Mouse (Mus musculus): ENCODE measurements around the gene Pacsin3. TPM values are rescaled to one million over a fixed set of nuclear protein-coding genes. Genes with fewer than 3 reads are reported as not detected.
A peak's percentile ranks its signal among the peaks of the same experiment; 100 is the strongest.

The Pacsin3 gene
- total RNA-seq, 2 experiments from 2014 or later, result 297 to 321 TPM

DNA sequence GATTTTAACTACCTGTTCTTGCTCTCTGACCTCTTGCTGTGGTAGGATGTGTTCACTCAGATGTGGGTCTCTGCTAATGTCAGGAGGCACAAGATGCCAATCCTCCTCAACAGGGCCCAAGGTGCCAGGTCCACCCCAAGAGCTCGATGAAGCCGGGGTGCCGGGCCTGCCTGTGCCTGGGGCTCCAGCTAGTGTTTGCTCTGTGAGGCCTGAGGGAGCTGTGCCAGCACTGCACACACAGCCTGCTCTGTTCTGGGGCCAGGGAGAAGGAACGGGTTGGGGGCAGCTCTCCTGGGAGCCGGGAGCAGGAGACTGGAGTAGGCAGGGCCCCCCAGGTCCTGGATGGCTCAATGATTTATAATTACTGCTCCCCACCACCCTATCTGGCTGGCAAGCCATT is 2.3 kb downstream of the Pacsin3 start:
- no peak for DNase-seq (ENCODE audit: low spot score in 2 of 2)

DNA sequence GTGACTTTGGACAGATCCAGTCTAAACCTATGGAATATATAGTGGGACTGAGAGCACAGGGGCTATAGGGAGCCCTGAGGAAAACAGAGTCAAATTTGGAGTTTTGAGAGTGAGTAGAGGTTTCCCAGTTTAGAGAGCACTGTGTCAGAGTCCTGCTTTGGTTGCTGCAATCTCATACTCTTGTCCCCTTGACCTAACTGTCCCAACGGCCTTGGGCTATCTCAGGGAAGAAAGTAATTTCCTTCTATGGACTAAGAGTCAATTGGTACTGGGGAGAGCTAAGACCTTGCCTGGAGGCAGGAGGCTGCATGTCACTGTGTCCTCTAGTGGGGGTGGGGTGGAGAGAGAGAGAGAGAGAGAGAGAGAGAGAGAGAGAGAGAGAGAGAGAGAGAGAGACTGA is 3.1 kb downstream of the Pacsin3 start:
- no peak for DNase-seq (ENCODE audit: low spot score in 2 of 2)

DNA sequence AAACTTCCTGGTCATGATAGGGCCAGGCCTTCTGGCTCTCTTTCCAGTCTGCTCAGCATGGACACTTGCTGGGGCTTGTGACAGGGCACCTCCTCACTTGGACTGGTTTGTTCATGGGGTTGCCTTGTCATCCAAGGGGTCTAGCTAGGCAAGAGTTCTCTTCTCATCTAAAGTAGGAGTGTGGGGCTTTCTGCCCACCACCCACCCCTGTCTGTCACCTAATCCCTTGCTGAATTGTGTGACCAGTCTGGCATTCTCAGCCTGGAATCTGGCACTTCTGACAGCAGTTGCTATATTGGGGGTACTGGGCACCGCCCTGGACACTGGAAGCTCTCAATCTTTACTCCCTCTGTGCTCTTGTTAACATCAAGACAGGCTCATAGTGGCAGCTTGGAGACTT is 3.7 kb downstream of the Pacsin3 start:
- no peak for DNase-seq (ENCODE audit: low spot score in 2 of 2)

DNA sequence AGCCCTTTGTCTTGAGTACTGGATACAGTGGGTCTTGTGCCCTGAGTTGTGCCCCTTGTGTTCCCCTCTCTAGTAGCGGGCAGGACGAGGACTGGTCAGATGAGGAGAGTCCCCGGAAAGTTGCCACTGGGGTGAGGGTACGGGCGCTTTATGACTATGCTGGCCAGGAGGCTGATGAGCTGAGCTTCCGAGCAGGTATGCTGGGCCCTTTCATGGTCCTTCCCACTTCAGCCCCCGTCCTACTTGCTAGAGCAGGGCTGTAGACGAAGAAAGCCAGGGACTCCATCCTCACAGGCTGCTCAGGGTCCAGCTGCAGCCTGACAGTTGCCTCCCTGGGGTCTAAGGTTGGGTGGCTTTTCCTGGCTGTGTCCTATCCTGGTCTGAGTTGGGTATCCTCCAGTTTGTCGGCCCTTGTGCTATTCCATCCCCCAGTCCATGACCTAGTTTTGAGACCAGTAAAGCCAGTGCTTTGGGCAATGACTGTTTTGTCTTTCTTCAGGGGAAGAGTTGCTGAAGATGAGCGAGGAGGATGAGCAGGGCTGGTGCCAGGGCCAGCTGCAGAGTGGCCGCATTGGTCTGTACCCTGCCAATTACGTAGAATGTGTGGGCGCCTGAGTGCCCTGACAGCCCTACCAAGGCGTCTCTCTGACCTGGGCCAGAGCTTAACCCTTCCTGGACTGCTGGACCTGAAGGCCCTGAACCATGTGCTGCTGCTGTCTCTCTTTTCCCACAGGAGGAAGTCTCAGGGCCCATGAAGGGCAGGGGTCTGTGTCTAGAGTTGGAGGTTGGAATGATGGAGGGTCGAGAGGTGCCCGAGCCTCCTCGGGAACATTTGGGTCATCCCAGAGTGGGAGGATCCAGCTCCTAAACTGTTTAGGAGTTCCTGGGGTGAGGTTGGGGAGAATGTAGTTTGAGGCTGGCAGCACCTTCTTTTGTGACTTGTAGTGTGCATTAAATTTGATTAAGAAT is 8.2 kb downstream of the Pacsin3 start:
- no peak for DNase-seq (ENCODE audit: low spot score in 2 of 2)

DNA sequence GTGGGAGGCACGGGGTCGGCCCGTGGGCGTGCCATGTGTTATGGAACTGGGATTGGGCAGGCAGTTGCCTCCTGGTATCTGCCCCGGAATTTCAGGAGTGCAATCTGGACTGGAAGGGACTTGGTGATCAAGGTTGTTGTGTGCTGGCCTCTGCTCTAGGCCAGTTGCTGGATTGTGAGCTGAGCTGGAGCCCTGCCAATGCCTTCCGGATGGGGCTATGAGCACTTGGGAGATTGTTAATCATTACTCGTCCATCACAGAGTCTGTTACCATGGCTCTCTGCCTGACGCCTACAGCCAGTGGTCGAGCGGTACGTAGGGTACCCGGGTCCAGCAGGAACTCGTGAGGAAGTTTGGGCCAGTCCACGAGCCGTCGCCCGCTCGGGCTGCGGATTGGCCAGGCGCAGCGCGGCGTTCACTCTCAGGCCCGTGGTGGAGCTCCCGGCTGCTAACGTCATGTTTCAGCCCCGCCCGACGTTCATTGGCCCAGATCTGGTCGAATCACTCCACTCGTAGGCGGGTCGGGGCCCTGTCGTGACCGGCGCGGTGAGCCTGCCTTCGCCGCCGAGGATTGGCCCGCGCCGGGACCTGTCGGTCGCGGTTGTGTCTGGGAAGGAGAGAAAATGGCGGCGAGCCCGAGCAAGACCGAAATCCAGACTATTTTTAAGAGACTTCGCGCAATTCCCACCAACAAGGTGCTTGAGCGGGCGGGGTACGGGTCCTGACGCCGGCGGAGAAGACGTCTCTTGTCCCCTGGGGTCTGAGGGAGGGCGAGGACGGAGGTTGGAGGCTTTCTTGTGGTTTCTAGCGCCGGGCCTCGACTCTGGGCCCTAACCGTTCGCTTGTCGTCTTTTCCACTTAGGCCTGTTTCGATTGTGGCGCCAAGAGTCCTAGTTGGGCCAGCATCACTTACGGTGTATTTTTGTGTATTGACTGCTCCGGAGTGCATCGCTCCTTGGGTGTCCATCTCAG is 9.2 kb downstream of the Pacsin3 start, which contains the start of gene Arfgap2:
Gene Arfgap2 (plus strand): TSS at position 264 of the 971 bp plus-strand sequence.
- DNase-seq (ENCODE audit: low spot score in 2 of 2), result peak; percentile 93 to 97

DNA sequence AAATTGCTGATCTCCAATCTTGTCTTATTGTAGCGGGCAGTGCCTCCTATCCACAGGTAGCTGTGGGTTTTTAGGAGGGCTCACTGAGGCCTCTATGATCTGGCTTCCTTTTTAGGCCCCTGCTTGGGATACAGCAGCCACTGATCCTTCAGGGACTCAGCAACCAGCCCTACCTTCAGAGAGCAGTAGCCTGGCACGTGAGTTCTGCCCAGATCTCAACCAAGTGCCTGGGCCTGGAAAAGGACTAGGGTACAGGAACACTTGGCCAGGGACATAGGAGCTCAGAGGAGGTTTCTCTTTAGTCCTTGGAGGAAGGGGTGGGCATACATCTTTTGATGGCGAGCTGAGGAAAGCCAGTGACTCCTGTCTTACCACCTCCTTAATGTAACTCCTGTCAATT is 12.3 kb downstream of the Pacsin3 start:
- no peak for DNase-seq (ENCODE audit: low spot score in 2 of 2)

DNA sequence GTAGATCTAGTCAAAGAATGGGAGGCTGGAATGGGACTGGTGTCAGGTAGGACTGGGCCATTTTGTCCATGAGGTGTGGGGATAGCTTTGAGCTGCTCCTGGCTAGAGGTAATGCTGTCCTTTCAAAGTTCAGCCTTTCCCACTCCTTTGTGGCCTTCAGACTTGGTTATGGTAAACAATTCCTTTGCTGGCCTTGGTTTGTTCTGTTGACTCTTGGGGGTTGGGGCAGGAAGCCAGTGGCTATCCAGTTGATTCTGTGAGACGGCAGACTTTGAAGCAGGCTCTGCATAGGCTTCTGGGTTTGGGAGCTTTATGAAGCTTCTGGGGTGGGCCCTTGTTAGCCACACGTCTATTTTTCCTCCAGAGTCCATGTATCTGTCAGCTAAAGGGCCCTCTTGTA is 13.0 kb downstream of the Pacsin3 start:
- DNase-seq (ENCODE audit: low spot score in 2 of 2), result no peak

DNA sequence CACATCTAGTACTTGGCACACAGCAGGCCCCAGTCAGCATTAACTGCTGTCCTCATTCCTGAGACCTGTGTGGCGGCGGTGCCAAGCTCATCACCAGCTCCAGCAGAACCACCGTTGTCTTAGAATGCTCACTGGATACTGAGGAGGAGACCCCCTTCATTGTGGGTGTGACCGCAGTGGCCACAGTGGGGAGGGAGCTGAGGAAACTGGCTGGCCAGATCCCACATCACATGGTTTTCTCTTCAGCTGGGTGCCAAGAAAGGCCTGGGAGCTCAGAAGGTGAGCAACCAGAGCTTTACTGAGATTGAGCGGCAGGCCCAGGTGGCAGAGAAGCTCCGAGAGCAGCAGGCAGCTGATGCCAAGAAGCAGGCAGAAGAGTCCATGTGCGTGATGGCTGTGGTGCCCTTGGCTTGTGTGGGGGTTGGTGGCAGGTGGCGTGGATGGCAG is 14.0 kb downstream of the Pacsin3 start:
- DNase-seq (ENCODE audit: low spot score in 2 of 2), result no peak

DNA sequence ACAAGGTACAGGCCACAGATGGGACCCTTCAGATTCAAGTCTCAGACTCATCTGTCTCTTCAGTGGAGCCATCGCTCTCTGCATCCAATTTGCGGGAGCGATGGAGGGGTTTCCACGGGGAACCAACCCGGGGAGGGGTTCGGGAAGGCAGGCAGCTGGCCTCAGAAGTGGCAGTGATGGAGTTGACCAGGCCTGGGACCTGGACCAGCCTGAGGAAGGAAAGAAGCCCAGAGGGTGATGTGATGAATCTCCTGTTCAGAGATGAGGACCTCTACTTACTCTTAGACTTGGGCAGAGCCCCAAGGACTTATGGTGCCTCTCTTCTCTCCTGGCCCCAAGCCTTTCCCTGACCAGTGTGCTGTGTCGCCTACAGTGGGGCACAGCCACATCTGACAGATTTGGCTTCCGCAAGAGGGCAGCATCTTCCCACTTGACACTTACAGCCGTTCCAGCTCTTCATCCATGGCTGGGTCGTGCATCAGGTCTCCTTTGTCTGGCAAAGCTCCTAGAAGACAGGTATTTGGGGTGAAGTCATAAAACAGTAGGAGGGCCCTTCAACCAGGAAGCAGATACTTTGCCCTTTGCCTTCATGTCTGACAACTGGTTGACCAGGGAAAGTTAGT is 23.1 kb downstream of the Pacsin3 start:
- peak in 1 of 2 experiments; percentile 60 for DNase-seq (ENCODE audit: low spot score in 2 of 2)

DNA sequence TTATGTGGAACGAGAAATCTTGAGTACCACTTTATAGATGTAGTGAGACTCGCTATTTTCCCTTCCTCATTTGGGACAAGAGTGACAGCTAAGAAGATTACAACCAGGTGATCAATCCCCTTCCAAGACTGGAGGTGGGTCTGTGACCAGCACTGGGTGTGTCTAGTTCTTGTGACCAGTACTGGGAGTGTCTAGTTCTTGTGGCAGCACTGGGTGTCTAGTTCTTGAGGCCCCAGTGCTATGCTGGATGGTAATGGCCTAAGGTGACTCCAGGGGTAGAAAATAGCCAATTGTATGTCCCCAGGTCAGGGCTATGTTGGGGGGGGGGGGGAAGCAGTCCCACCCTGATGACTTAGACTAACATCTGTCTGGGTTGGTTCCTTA is 23.6 kb downstream of the Pacsin3 start:
- DNase-seq (ENCODE audit: low spot score in 2 of 2), result no peak

DNA sequence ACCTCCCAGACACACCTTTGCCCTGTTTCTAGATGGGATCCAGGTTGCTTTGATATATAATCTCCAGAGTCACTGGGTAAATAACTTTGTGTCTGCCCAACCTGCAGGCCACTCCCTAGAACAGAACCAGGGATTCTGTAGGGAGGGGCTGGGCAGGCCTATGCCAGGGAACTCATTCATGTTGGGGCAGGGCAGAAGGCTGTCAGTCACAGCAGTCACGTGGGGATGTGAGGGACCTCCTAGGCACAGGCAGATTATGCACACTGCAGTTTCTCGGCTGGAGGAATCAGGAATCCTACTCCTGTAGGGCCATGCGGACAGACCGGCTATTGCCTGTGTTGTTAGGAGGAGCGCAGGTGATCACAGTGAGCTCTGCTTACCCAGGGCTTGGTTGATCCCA is 25.6 kb downstream of the Pacsin3 start:
- no peak for DNase-seq (ENCODE audit: low spot score in 2 of 2)

DNA sequence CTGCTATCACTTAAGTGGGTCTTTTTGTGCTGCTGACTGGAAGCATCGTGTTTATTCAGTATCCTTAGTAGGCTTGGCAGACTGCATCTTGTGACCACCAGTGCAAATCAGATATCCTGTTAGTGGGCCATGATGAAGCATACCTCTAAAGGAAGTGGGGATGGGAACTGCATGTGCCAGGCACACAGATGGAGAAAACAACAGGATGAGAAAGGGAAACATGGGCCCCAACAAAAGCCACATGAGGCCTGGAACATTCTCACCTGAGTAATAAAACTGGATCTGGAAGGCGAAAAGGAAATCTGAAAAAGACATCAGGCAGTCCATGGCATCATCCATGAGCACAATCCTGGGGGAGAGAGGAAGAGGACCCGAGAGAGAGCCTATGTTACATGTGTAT is 28.2 kb downstream of the Pacsin3 start:
- no peak for DNase-seq (ENCODE audit: low spot score in 2 of 2)

DNA sequence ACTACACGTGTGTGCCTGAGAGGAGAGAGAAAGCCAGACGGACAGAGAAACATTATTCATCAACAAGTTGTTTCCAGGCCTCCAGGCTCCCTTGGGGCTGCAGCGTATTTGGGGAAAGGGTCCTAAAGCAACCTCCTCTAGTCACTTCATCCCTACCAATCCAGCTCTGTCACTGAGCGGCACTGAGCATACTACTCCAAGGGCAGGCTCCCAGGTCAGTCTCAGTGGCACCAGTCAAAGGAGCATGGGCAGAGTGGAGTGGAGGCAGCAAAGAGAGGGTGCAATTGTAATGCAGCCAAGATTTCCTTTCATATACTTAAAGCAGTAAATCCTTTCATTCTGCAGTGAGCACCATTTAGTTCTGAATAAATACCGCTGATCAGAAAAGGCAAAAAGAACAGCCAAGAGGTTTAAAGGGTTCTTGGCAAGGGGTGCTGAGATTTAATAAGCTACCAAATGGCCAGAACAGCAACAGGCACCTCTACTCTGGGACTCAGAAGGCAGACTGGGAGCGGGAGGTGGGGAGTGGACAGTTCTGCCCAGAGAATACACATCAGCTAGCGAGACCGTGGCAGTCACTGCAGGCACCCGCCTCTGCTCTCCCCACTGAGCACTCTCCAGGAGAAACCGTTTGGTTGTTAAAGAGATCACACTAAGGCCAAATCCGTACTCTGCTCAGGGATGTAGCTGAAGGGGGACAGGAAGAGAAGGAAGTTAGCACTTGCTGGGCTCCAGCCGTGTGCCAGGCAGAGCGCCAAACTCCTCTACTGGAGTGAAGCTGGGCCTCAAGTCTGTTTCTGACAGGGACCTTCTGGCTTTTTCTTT is 28.8 kb downstream of the Pacsin3 start:
- peak in 1 of 2 experiments; percentile 76 for DNase-seq (ENCODE audit: low spot score in 2 of 2)

DNA sequence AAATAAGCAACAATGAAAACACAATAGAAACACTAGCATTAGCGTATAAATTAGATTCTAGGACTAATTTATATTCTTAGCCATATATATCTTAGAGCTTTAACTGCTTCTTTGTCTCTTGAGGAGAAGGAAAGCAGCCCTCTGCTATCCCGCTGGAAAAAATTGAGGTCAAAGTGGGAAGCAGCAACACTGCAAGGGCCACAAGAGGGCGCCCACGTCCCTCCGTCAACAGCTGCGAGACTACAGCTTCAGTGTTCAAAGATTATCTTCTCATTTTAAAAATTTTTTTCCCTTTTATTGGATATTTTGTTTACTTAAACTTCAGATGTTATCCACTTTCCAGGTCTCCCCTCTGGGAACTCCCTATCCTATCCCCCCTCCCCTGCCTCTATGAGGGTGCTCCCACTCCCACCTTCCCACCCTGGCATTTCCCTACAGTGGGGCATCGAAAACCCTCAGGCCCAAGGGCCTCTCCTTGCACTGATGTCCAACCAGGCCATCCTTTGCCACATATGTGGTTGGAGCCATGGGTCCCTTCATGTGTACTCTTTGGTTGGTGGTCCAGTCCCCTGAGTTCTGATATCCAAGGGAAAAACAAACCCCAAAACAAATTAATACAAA is 30.2 kb downstream of the Pacsin3 start:
- DNase-seq (ENCODE audit: low spot score in 2 of 2), result peak; percentile 75 to 85

DNA sequence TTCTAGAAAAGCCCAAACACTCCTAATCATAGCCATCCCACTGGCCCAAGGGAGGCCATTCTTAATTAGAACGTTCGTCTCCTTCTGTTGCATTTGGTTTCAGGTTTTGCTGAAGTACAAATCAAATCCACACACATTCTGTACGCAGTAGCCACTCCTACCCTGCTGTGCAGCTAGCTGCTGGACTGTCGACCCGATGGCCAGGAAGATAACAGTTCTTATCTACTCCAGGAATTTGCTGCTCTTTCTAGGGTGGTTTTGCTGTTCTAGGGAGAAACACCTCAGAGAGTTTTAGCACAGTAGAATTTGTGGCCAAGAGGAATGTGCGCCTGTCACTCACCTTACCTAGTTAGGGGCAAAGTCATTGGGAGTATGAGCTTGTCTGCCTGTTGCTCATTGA is 31.8 kb downstream of the Pacsin3 start:
- DNase-seq (ENCODE audit: low spot score in 2 of 2), result no peak

DNA sequence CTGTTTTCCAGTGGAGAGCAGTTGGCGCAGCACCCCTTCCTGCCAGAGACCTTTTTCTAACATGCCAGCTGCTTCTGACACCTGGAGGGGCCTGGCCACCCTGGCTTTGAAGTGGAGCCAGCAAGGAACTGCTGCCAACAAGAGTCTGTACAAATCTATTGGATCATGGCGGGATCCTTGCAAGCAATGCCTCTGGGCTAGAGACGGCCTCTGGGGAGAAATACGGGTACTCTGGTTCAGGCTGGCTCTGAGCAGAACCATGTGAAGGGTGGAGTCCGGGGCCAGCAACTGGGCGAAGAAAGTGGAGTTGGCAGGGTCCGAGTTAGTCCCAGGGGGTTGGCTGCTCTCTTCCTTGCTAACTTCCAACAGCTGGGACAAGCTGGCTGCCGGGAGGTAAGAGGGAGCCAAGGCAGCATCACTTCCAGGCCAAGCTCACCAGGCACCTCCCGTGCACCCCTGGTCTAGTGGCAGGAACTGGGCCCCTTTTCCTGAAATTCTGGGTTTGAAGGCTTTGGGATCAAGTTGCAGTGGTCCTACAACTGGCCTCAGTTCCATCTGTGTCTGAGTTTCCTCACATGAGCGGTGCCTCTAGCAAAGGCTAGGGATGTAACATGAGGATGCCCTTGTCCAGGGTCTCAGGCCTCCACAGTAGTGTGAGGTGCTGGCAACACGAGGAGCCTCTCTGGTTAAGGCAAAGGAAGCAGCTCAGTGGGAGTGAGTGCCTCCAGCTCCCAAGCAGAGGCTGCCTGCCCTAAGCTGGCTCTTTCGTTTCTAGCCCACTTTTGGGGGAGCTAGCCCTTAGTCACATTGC is 35.6 kb downstream of the Pacsin3 start:
- peak; percentile 35 to 72 for DNase-seq (ENCODE audit: low spot score in 2 of 2)

DNA sequence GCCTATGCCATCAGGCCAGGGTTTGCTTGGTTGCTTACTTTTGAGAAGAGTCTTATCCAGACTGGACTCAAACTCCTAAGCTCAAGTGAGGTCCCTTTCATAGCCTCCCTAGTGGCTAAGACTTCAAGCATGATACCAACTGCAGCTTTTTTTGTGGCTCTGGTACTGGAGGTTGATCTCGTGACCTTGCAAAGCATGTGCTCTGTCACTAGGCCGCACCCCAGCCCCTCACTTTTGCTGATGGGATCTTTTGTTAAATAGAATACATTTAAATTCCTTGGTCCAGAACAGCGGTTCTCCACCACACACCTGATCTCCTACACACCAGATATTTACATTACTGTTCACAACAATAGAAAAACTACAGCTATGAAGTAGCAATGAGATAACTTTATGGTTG is 38.5 kb downstream of the Pacsin3 start:
- DNase-seq (ENCODE audit: low spot score in 2 of 2), result no peak

DNA sequence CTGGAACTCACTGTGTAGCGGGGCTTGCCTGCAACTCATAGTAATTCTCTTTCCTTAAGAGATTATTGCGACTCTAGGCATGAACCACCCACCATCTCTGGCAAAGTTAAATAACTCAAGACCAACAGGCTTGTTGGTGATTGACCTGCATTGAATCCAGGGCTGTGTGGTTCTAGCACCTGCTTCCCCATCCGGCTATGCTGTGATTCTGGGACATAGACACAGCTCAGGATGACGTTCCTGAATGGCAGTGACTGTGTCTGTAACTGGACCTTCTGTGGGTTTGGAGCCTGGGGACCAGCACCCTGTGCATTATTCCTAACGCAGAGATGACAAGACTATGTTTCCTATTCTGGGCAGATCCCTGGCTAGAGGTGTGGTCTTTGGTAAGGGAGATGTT is 40.1 kb downstream of the Pacsin3 start:
- DNase-seq (ENCODE audit: low spot score in 2 of 2), result no peak

DNA sequence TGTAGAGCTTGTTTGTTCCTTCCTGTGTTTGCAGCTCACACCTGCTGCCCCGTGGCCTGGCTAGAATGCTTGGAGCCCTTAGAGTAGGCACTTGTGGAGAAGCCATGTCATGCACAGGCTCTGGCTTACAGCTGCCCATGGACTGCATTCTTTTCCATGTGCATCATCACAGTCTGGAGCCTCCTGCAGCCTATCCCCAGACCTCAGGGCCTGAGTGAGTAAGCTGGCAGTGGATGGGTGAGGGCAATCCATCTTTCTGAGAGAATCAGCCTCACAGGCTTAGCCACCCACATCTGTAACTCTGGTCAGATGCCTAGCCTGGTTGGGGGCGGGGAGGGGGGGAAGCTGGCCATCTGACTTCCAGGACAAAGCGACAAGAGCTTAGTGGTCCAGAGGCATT is 43.4 kb downstream of the Pacsin3 start:
- DNase-seq (ENCODE audit: low spot score in 2 of 2), result no peak
